Mouse (Mus musculus): ENCODE measurements around the gene Il17rc.

DNA sequence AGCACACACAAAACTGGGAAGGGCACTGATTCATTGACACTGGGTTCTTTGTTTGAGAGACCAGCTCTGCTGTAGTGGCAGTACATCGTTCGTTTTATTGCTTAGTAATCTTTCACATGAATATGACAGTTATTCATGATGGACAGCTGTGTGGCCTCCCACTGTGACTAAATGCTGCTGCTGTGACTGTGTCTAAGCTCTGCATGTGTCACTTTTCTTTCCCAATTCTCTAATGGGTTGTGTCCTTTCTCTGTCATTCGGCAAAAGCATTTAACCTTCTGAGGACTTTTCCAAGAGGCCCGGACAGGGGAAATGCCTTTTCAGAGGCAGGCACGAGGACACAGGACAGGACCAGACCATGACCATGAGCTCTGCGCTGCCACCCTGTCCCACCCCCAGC, 42.7 kb downstream of the Il17rc start:
- TF ChIP-seq CTCF (IDR thresholded peaks at IDR 0.05), result no peak
- no peak for TF ChIP-seq EP300 (IDR thresholded peaks at IDR 0.05)

Data from lung, postnatal 0 days (tissue).